Mouse (Mus musculus): ENCODE results near the gene Sox13.

- TF ChIP-seq POLR2A (IDR thresholded peaks at IDR 0.05; ENCODE audit: borderline replicate concordance, low read depth, low read length) (no peak), CTCF (IDR thresholded peaks at IDR 0.05; ENCODE audit: low read depth, low read length) (no peak)
Observed at GRCm38 (mm10) chr1:133409786-133410185, 14.4 kb downstream of the Sox13 start.

Measured in bone marrow macrophage, adult 2 months (primary cell).